Mouse (Mus musculus) neural tube, embryonic 15.5 days (tissue): ENCODE data around the gene Zmynd11. TPM values are rescaled to one million over a fixed set of nuclear protein-coding genes. Genes with fewer than 3 reads are reported as not detected.

Experiments
- ATAC-seq: fragments of 200-750 bp; cut with Nextera tagmentation; 2 replicates; pipeline ENCODE4 v1.8.0; 2017; ENCODE audit warnings: mild to moderate bottlenecking, moderate TSS enrichment, moderate library complexity; ENCODE audit not compliant: low FRiP score
- H3K27ac ChIP-seq: fragments of 300-500 bp; sonication (generic); replicated peaks from 2 replicates; pipeline ENCODE4 v1.5.1; 2015; ENCODE audit warnings: mild to moderate bottlenecking, inconsistent platforms
- H3K27me3 ChIP-seq: fragments of 300-500 bp; sonication (generic); replicated peaks from 2 replicates; pipeline ENCODE4 v1.6.1; 2015; ENCODE audit warnings: inconsistent platforms
- H3K36me3 ChIP-seq: fragments of 300-500 bp; sonication (generic); 2 replicates; pipeline ENCODE4 v1.6.1; 2015; ENCODE audit warnings: inconsistent platforms
- H3K4me1 ChIP-seq: fragments of 300-500 bp; sonication (generic); 2 replicates; pipeline ENCODE4 v1.6.1; 2015; ENCODE audit warnings: inconsistent platforms
- H3K4me2 ChIP-seq: fragments of 300-500 bp; sonication (generic); 2 replicates; pipeline ENCODE4 v1.6.1; 2015; ENCODE audit warnings: inconsistent platforms, mild to moderate bottlenecking, moderate library complexity
- H3K4me3 ChIP-seq: fragments of 300-500 bp; sonication (generic); replicated peaks from 2 replicates; pipeline ENCODE4 v1.5.1; 2015; ENCODE audit warnings: mild to moderate bottlenecking, inconsistent platforms
- H3K9ac ChIP-seq: fragments of 300-500 bp; sonication (generic); replicated peaks from 2 replicates; pipeline ENCODE4 v1.6.1; 2015; ENCODE audit warnings: mild to moderate bottlenecking, inconsistent platforms
- H3K9me3 ChIP-seq: fragments of 300-500 bp; sonication (generic); replicated peaks from 2 replicates; pipeline ENCODE4 v1.6.1; 2016; ENCODE audit warnings: inconsistent platforms
- WGBS: fragments of 180-500 bp; shearing (Covaris S2); methylation state at CpG from one replicate; pipeline ENCODE4 v1.1.7; 2015; ENCODE audit warnings: mixed read lengths; 5-methylcytosine and 5-hydroxymethylcytosine counted together
- polyA plus RNA-seq: library from polyadenylated mRNA; unstranded; fragments of >200 nt; fragmentation: Nextera tagmentation; extraction: Ambion mirVana; gene quantifications from 2 replicates; pipeline ENCODE4 v1.2.1, GENCODE M21; 2015

The Zmynd11 gene
- 116 and 128 TPM in 2 replicates for polyA plus RNA-seq

GRCm38 (mm10) chr13:9764646-9765536 lies at the start of gene Zmynd11:
TSS of gene Zmynd11 (minus strand) at chr13:9765330.
- peaks cover 37% of the 10 kb centered on the region for H3K4me1 ChIP-seq
- H3K27me3 ChIP-seq: no peaks in the 10 kb centered on the region
- WGBS: under 1% methylated on average over 75 of the region's 98 CpGs
- peak; percentile 87 for ATAC-seq
- peak within 1 kb of the TSS; percentile 99 for H3K27ac ChIP-seq
- no peaks in the 10 kb centered on the region for H3K9me3 ChIP-seq
- peak within 1 kb of the TSS; percentile 60 for H3K4me2 ChIP-seq
- H3K4me3 ChIP-seq: peak within 1 kb of the TSS; percentile 89
- H3K9ac ChIP-seq: peak within 1 kb of the TSS; percentile 98
- no peaks in the 10 kb centered on the region for H3K36me3 ChIP-seq

- Histone ChIP-seq H3K9me3 (no peaks in the 10 kb centered on the region), H3K9ac (peak overlapping the region; percentile 51), H3K27ac (peak overlapping the region; percentile 78), H3K27me3 (no peaks in the 10 kb centered on the region), H3K36me3 (no peaks in the 10 kb centered on the region), H3K4me1 (peaks cover 11% of the 10 kb centered on the region), H3K4me3 (peak overlapping the region; percentile 38), H3K4me2 (peak overlapping the region; percentile 66)
- 2% methylated on average over 12 of the region's 12 CpGs for WGBS
- peak; percentile 85 for ATAC-seq
Measured at GRCm38 (mm10) chr13:9795889-9796631, 30.9 kb upstream of the Zmynd11 start.

- WGBS: 37% methylated on average over 3 of the region's 3 CpGs
- H3K9me3 ChIP-seq: no peaks in the 10 kb centered on the region
- no peak overlapping the region for H3K4me2 ChIP-seq
- no peak overlapping the region for H3K27ac ChIP-seq
- no peak overlapping the region for H3K9ac ChIP-seq
- H3K4me3 ChIP-seq: no peak overlapping the region
- ATAC-seq: no peak
- peaks cover 6% of the 10 kb centered on the region; the same call in 1 of the 2 replicates for H3K4me1 ChIP-seq
- H3K36me3 ChIP-seq: no peaks in the 10 kb centered on the region
- no peaks in the 10 kb centered on the region for H3K27me3 ChIP-seq
Measured at GRCm38 (mm10) chr13:9786050-9786449, 20.9 kb upstream of the Zmynd11 start.

GRCm38 (mm10) chr13:9783717-9784116 lies 18.6 kb upstream of the Zmynd11 start:
- no peaks in the 10 kb centered on the region for H3K27me3 ChIP-seq
- no peaks in the 10 kb centered on the region for H3K9me3 ChIP-seq
- peaks cover 6% of the 10 kb centered on the region; the same call in 1 of the 2 replicates for H3K4me1 ChIP-seq
- no peak overlapping the region for H3K9ac ChIP-seq
- no peak overlapping the region for H3K4me2 ChIP-seq
- H3K4me3 ChIP-seq: no peak overlapping the region
- H3K36me3 ChIP-seq: no peaks in the 10 kb centered on the region
- no peak overlapping the region for H3K27ac ChIP-seq
- ATAC-seq: no peak
- WGBS: 92% methylated on average over 3 of the region's 3 CpGs

GRCm38 (mm10) chr13:9775901-9776300 lies 10.8 kb upstream of the Zmynd11 start:
- H3K27me3 ChIP-seq: no peaks in the 10 kb centered on the region
- ATAC-seq: no peak
- 83% methylated on average over 5 of the region's 5 CpGs for WGBS

GRCm38 (mm10) chr13:9774077-9774476 lies 8.9 kb upstream of the Zmynd11 start:
- no peaks in the 10 kb centered on the region for H3K27me3 ChIP-seq
- no peak overlapping the region for H3K9ac ChIP-seq
- H3K4me1 ChIP-seq: no peaks in the 10 kb centered on the region
- no peak overlapping the region for H3K4me2 ChIP-seq
- H3K4me3 ChIP-seq: no peak overlapping the region
- H3K36me3 ChIP-seq: no peaks in the 10 kb centered on the region
- H3K9me3 ChIP-seq: no peaks in the 10 kb centered on the region
- no peak for ATAC-seq
- no peak overlapping the region for H3K27ac ChIP-seq

More at GRCm38 (mm10) chr13:9775901-9776300, 10.8 kb upstream of the Zmynd11 start:
- Histone ChIP-seq H3K4me2 (no peak overlapping the region), H3K27ac (no peak overlapping the region), H3K9me3 (no peaks in the 10 kb centered on the region), H3K9ac (no peak overlapping the region), H3K4me3 (no peak overlapping the region), H3K36me3 (no peaks in the 10 kb centered on the region), H3K4me1 (no peaks in the 10 kb centered on the region)

- H3K27ac ChIP-seq: no peak overlapping the region
- no peaks in the 10 kb centered on the region for H3K36me3 ChIP-seq
- no peaks in the 10 kb centered on the region for H3K9me3 ChIP-seq
- H3K9ac ChIP-seq: no peak overlapping the region
- peaks cover 17% of the 10 kb centered on the region for H3K4me1 ChIP-seq
- H3K27me3 ChIP-seq: no peaks in the 10 kb centered on the region
- no peak overlapping the region for H3K4me3 ChIP-seq
- H3K4me2 ChIP-seq: no peak overlapping the region
- WGBS: 62% methylated on average over 5 of the region's 5 CpGs
- ATAC-seq: no peak
Measured at GRCm38 (mm10) chr13:9767279-9767678, 2.1 kb upstream of the Zmynd11 start.

- no peak overlapping the region for H3K9ac ChIP-seq
- no peaks in the 10 kb centered on the region for H3K27me3 ChIP-seq
- no peak for ATAC-seq
- H3K4me2 ChIP-seq: no peak overlapping the region
- H3K36me3 ChIP-seq: no peaks in the 10 kb centered on the region
- WGBS: 41% methylated on average over 1 of the region's 1 CpGs
- H3K27ac ChIP-seq: no peak overlapping the region
- H3K4me3 ChIP-seq: no peak overlapping the region
- H3K4me1 ChIP-seq: peaks cover 25% of the 10 kb centered on the region
- H3K9me3 ChIP-seq: no peaks in the 10 kb centered on the region
Measured at GRCm38 (mm10) chr13:9766497-9766896, 1.4 kb upstream of the Zmynd11 start.

- peak overlapping the region; percentile 98 for H3K9ac ChIP-seq
- no peaks in the 10 kb centered on the region for H3K36me3 ChIP-seq
- H3K4me2 ChIP-seq: peak overlapping the region; percentile 60
- H3K4me1 ChIP-seq: peaks cover 32% of the 10 kb centered on the region
- no peaks in the 10 kb centered on the region for H3K27me3 ChIP-seq
- H3K9me3 ChIP-seq: no peaks in the 10 kb centered on the region
- peak overlapping the region; percentile 89 for H3K4me3 ChIP-seq
- peak overlapping the region; percentile 99 for H3K27ac ChIP-seq
- 3% methylated on average over 4 of the region's 4 CpGs for WGBS
- ATAC-seq: no peak
Measured at GRCm38 (mm10) chr13:9765537-9765851, 364 bp upstream of the Zmynd11 start.

GRCm38 (mm10) chr13:9763828-9764645 lies 1.1 kb downstream of the Zmynd11 start:
- H3K27ac ChIP-seq: peak overlapping the region; percentile 99
- H3K9me3 ChIP-seq: no peaks in the 10 kb centered on the region
- whole genome bisulfite sequencing: under 1% methylated on average over 85 of the region's 111 CpGs
- peak; percentile 89 for ATAC-seq
- no peaks in the 10 kb centered on the region for H3K36me3 ChIP-seq
- H3K4me3 ChIP-seq: peak overlapping the region; percentile 89
- H3K27me3 ChIP-seq: no peaks in the 10 kb centered on the region
- H3K4me2 ChIP-seq: peak overlapping the region; percentile 60
- H3K4me1 ChIP-seq: peaks cover 39% of the 10 kb centered on the region
- H3K9ac ChIP-seq: peak overlapping the region; percentile 98

- no peaks in the 10 kb centered on the region for H3K9me3 ChIP-seq
- no peaks in the 10 kb centered on the region for H3K27me3 ChIP-seq
- H3K27ac ChIP-seq: peak overlapping the region; percentile 99
- peak; percentile 22 for ATAC-seq
- H3K4me2 ChIP-seq: peak overlapping the region; percentile 60
- no peaks in the 10 kb centered on the region for H3K36me3 ChIP-seq
- peak overlapping the region; percentile 89 for H3K4me3 ChIP-seq
- H3K4me1 ChIP-seq: peaks cover 45% of the 10 kb centered on the region
- peak overlapping the region; percentile 98 for H3K9ac ChIP-seq
- WGBS: 1% methylated on average over 21 of the region's 21 CpGs
Measured at GRCm38 (mm10) chr13:9763100-9763827, 1.9 kb downstream of the Zmynd11 start.
